Mouse (Mus musculus): Measurements from ENCODE around the gene Foxp3.

Gene Foxp3

DNA sequence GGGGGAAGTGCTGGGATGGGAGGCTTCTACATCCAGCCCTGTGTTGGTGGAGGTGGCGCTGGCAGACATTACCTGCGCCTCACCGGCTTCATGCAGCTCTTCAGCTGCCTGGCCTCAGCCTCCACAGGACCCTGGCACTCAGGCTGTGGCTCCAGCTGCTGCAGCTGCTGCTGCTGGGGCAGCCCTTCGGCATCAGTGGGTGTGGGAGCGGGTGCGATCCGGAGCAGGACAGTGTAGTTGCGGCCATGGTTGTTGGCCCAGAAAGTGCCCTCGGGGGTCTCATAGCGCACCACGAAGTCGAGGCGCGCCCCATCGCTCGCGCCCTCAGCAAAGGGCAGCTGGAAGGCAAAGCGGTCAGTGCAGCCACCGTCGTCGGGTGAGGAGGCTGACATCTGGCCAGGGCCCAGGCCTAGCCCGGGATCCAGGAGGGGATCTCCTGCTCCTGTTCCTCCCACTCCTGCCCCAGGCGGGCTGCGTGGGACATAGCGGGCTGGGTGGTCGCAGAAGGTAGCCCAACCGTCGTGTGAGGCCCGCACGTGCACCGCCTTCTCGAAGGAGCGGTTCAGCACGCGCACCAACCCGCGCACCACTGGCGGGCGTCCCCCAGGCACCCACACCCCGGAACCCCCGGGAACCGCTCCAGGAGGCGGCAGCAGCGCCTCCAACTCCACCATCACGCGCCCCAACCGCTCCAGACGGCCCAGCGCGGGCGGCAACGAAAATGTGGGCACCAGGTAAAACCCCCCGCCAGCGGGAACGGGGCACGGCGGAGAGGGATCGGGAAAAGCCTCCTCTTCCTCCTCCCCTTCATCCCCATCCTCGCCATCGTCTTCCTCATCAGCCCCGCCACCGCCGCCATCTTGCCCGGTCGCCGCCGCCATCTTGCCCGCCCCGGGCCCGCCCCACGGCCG, at the start of gene Foxp3:
Gene Foxp3, plus strand, starts transcription at position 469 of the 911 bp plus-strand sequence.
- in situ Hi-C loops (cut with MboI; ENCODE audit: unreplicated experiment in 2 of 2): no loop called here

DNA sequence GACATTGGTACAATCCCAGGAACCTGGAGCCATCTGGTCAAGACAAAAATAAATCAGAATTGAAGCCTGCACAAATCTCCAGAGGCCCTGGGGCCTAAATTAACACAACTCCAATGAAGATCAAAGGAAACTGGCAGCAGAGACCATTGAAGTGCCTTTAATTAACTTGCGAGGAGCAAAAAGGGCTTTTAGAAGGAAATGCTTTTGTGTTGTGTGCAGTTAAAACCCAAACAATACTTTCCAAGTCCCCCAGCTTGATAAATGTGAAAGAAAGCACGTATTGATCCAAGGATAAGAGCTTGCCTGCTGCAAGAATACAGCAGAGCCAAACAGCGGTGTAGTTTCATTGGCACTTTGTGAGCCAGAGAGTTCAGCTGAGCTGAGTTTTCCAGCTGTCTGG, 48.5 kb upstream of the Foxp3 start:
- in situ Hi-C loops (cut with MboI; ENCODE audit: unreplicated experiment in 2 of 2): no loop called here

DNA sequence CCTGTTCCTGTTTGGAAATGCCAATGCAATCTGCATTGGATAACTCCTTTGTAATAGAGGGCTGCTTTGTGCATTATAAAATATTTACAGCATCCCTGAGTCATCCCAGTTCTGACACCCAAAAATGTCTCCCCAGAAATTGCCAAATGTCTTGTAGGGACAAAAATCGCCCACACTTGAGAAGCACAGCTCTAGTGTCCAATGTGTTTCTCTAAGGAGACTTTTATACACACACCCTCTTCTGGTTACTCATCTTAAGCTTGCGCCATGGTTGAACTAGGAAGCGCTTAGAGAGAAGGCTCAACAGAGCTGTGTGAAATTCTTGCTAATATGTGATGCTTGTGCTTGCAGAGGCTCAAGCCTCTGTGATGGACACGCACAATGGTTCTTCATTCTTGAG, 20.0 kb upstream of the Foxp3 start:
- in situ Hi-C loops (cut with MboI; ENCODE audit: unreplicated experiment in 2 of 2): no loop called here

DNA sequence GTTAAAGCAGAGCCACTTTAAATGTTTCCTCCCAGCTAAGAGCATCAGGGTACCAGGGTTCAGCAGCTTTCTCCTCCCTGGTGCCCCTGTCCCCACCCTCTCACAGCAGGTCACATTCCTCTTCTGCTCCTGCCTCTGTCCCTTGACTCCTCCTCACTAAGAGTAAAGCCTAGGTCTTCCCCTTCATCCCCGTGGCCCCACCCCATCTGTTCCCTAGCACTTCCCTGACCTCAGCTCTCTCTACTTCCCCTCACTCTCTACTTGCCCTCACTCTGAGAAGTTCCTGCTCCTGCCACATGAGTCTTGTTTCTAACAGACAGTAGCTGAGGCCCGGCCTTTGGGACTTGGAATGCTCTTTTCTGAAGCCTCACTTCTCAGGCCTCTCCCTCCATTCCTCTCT, 10.4 kb upstream of the Foxp3 start:
- in situ Hi-C loops (cut with MboI; ENCODE audit: unreplicated experiment in 2 of 2): no loop called here

DNA sequence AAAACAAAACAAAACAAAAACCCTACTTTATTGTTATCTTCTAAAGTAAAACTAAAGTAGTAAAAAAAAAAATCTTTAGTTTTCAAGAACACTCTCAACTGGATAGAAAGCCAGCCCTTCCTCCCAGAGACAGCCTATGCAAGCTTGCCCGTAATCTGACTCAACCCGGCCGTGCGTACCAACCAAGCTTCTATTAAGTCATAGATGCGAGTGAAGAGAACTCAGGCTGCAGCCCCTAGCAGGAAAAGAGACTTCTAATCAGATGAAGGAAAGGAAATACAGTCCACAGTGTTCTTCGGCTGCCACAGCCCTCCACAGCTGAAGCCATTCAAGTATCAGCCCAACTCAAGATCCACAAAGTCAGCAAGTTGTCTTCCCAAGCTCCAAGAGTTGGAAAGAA, 7.1 kb upstream of the Foxp3 start:
- in situ Hi-C loops (cut with MboI; ENCODE audit: unreplicated experiment in 2 of 2): no loop called here

DNA sequence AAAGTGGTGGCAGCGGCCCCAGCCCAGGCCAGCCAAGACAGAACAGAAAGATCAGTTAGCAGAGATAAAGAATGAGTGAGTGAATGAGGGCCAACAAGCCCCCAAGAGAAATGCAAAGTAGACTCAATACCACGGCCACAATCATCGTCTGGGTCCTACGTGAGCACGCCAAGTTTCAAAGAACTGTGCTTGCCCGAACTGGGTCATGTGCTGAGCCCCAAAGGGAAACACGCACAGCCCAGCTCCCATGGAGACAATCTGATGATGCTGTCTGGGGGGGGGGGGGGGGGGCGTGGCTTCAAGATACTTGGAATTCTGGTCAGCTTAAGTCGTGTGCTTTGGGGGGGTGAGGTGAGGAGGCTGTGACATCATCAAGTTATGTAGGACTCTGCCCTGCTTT, 6.0 kb upstream of the Foxp3 start:
- in situ Hi-C loops (cut with MboI; ENCODE audit: unreplicated experiment in 2 of 2): no loop called here

DNA sequence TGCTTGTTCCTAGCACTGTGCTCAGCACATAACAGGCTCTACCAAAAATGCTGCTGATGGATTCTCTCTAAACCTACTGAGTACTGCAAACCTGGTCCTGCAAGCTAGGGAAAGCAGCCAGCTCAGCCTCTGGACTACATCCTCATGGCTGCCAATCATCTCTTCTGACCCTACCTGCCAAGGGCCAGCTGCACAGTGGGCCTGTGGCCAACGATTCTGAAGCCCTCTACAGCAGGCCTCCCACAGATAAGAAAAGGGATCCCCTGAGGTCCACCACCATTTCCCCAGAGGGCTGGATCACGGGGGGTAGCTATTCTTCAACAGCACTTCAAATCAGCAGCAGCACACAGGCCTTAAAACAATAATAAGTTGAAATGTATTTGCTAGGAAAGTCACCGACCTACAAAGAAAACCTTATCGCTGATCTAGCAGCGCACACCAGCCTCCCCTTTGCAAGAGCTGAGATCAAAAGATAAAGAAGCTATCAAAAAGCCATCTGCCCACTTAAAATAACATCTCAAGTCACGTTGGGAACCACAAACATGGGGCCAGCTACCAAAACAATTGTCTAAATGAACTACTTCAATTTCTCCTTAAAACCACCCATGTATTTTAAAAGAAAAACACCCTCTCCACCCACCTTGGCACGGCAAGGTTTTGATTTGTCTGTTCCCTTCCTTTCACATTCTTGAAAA, 2.8 kb upstream of the Foxp3 start:
- in situ Hi-C loops (cut with MboI; ENCODE audit: unreplicated experiment in 2 of 2): no loop called here

DNA sequence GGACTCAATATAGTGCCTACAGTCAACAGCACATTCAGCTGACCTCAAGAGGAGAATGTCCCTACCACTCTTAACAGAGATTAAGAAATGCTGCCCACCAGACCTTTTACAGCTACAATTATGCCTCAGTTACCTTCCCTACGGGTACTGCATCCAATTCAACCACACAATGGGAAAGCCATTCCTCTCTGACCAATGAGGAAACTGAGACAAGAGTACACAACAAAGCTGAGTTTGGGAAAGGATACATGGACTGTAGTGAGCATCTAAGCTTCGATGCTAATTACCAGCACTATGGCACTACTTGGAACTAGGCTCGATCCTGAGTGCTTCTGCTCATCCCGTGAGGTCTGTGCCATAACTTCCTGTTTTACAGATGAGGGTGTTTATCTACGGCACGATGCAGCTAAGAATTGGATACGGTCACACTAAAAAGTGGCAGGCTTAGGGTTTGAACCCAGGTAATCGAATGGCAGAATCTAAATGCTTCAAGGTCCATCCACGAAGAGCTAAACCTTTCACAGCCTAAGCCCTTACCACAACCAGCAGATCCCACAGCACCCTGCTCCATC, 1.8 kb upstream of the Foxp3 start:
- in situ Hi-C loops (cut with MboI; ENCODE audit: unreplicated experiment in 2 of 2): no loop called here

DNA sequence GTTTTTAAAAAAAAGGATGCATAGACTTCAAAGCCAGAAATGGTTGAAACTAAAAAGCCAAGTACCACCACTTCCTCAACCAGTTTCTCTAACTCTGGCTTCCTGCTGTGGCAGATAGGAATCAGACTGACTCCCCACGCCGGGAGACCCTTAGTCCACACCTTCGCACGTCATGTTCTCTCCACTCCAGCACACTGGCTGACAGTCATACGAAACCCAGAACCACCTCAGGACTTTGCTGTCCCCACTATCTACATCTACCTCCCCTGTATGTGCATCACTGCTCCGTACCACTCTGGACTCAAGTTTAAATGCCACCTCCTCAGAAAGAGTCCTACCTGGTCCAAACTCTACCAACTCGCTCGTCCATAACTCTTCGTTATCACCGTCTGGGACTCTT, 978 bp upstream of the Foxp3 start:
- in situ Hi-C loops (cut with MboI; ENCODE audit: unreplicated experiment in 2 of 2): no loop called here

DNA sequence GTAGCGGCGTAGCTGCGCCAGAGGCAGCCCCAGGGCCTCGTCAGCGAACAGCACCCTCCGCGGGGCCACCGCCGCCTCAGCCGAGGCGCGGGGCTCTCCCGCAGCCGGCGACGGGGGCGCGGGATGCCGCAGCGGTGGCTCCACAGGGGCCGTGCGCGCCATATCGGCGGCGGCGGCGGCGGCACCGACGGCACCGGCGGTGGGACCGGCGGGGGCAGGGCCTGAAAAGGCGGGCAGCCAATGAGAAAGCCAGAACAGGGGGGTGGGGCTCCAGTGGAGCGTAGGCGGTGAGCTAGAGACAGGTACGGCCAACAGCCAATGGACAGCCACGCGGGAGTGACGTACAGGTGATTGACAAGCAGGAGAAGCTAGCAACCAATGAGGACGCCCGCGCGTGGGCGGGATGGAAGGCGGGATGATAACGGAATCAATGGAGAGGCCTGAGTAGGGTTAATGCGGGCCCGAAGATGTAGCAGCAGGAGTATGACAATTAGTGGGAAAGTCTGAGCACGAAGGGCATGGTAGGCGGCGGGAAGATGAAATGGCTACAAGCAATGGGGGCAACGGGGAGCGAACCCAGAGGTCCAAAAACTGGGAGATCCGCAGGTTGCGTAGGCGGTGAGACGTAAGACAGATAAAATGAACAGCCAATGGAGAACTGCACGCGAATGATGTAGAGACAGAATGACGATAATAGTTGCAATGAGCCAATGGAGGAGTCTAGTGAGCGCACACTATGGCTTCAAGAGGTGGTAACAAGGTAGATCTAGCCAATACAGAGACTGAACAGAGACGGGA, 842 bp downstream of the Foxp3 start, which contains the start of gene Ppp1r3f:
Gene Ppp1r3f, minus strand, starts transcription at position 197 of the 798 bp plus-strand sequence.
- in situ Hi-C loops (cut with MboI; ENCODE audit: unreplicated experiment in 2 of 2): no loop called here

DNA sequence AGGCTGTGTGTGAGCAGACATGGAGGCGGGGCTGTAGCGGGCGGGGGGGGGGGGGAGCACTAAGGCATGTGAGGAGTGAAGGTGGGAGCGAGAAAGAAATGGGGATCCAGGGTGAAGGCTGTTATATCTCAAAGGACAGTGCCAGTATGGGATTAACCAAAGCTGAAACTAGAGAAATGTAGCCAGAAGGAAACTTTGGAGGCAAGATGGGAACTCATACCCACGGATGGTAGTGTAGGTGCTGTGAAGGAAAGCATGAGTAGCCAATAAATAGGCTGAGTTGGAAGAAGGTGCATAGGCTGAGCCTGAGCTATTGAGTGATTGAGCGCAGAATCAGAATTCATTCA, 1.4 kb downstream of the Foxp3 start:
- in situ Hi-C loops (cut with MboI; ENCODE audit: unreplicated experiment in 2 of 2): no loop called here

DNA sequence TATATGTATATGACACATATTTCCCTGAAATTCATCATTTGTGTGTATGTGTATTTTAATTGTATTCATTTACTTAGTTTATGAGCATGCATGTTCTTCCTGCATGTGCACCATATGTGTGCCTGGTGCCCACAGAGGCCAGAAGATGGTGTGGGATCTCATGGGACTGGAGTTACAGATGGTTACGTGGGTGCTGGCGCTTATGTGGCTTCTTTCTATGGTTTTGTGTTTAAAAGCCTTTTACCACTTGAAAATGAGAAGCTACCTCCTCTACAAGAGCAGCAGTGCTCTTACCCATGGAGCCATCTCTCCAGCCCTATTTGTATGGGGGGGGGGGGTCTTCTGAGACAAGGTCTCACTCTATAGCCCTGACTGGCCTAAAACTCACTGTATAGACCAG, 7.7 kb downstream of the Foxp3 start:
- in situ Hi-C loops (cut with MboI; ENCODE audit: unreplicated experiment in 2 of 2): no loop called here

DNA sequence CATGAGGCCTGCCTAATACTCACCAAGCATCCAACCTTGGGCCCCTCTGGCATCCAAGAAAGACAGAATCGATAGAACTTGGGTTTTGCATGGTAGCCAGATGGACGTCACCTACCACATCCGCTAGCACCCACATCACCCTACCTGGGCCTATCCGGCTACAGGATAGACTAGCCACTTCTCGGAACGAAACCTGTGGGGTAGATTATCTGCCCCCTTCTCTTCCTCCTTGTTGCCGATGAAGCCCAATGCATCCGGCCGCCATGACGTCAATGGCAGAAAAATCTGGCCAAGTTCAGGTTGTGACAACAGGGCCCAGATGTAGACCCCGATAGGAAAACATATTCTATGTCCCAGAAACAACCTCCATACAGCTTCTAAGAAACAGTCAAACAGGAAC, 10.4 kb downstream of the Foxp3 start:
- in situ Hi-C loops (cut with MboI; ENCODE audit: unreplicated experiment in 2 of 2): no loop called here

DNA sequence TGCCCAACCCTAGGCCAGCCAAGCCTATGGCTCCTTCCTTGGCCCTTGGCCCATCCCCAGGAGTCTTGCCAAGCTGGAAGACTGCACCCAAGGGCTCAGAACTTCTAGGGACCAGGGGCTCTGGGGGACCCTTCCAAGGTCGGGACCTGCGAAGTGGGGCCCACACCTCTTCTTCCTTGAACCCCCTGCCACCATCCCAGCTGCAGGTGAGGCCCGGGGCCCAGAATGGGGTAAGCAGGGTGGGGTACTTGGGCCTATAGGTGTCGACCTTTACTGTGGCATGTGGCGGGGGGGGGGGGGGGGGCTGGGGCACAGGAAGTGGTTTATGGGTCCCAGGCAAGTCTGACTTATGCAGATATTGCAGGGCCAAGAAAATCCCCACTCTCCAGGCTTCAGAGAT, 12.9 kb downstream of the Foxp3 start:
- in situ Hi-C loops (cut with MboI; ENCODE audit: unreplicated experiment in 2 of 2): no loop called here

DNA sequence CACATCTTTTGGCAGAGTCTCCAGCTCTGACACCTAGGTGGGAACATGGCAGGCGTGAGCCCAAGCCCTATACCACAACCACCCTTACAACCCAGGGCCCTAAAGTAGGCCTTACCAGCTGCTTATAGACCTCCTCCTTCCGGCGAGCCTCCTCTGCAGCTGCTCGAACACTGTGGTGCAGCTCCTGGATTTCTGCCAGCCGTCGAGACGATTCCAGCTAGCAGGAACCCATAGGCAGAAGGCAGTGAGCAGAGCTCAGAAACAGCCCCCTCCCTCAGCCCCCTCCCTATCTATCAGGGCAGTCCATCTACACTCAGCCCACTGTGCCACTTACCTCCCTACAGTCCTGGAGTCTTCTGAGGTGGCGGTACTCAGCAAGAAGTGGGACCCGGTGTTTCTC, 21.9 kb downstream of the Foxp3 start:
- in situ Hi-C loops (cut with MboI; ENCODE audit: unreplicated experiment in 2 of 2): no loop called here

DNA sequence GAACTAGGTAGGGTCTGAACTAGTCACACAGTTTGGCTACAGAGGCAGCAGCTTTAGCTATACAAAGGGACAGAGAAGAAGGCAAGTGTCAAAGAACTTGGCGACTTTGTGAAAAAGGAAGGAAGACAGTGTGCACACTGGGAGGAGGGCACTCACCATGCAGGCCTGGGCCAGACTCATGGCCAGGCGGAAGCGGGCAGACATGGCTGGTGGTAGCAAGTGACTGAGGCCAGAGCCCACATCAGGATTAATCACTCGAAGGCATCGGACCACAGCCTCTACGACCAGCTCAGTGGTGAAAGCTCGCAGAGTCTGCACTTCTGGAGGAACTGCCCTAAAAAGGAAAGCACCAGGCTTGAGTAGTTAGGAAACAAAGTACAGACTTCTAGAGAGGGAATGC, 30.6 kb downstream of the Foxp3 start:
- in situ Hi-C loops (cut with MboI; ENCODE audit: unreplicated experiment in 2 of 2): no loop called here

DNA sequence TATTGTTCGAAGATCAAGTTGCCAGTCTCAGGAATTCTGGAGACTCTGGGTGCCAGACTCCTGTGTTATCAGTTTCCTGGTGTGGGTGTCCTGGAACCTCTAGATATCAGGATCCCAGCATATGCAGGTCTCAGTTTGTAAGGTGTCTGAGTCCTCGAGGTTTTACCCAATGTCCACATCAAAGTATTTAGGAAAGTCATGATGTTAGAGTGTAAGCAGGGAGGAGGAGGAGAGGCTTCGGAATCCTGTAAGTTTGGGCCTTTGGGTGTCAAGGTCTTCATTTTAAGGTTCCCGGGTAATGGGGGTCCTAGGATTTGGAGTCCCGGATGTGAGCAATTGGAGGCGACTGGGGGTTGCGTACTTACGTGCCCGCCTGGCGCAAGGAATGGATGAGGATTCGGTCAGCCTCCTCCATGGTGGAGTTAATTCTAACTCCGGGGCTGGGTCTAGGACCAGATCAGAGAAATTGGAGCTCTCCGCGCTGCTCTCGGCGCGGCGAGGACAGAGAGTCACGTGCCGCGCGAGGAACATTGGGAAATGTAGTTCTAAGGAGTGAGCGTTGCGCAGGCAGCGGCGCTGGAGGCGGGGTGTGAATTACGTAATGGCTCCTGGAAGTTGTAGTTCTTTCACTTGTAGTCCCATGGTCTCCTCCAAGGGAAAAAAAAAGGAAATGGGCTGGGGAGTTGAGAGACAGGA, 31.6 kb downstream of the Foxp3 start, which contains the start of gene Ccdc22:
Gene Ccdc22, minus strand, starts transcription at position 639 of the 696 bp plus-strand sequence.
- in situ Hi-C loops (cut with MboI; ENCODE audit: unreplicated experiment in 2 of 2): no loop called here

DNA sequence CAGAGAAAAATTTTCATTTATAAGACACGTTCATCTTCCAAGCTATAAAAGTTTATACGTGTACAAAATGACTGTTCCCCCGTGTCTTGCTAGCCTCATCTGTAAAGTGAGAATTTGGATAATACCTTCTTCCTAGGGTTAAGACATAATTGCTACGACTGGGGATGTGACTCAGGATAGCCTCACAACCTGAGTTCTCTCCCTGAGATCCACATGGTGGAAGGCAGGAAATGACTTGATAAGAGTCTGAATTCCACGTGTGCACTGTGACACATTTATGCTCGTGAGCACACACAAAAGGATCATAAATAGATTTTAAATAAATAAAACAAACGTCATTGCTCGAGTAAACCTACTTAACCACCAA, 32.1 kb downstream of the Foxp3 start:
- in situ Hi-C loops (cut with MboI; ENCODE audit: unreplicated experiment in 2 of 2): no loop called here

DNA sequence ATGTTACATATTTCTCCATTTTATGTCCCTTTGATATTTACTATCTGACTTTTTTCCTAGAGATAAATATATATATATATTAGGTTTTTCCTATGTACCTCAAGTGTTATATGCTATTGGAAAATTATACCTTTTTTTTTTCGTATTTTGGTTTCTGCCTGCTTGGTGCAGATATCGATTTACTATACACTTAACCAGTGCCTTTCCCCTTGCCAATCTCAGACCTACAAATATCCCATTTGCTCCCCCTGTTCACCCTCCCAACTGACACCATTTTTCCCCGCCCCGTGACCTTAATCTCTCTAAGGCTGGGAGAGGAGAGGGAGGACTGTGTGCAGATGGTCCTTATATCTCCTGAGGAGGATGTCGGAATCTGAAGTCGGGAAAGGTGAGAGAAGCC, 33.3 kb downstream of the Foxp3 start, which contains the start of gene Cacna1f:
Gene Cacna1f, plus strand, starts transcription at position 301 of the 400 bp plus-strand sequence.
- in situ Hi-C loops (cut with MboI; ENCODE audit: unreplicated experiment in 2 of 2): no loop called here

DNA sequence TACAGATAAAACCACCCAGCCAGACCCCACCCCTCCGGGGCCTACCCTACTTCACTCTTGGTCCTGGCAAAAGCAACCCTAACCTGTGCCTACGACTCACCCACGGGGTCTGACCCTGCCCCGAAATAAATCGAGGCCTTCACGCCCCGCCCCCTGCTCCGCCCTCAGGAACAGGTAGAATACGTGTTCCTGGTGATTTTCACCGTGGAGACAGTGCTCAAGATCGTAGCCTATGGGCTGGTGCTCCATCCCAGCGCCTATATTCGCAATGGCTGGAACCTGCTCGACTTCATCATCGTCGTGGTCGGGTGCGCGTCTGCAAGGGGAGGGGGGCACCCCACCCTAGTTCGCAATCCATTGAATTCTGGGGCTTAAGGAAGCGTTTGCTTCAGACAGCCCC, 36.6 kb downstream of the Foxp3 start:
- in situ Hi-C loops (cut with MboI; ENCODE audit: unreplicated experiment in 2 of 2): no loop called here

Data from v-Abl transformed pro-B cells (cell line).